Mouse (Mus musculus) forebrain, postnatal 0 days (tissue): ENCODE data around the gene Fam83g. TPM values are rescaled to one million over a fixed set of nuclear protein-coding genes. Genes with fewer than 3 reads are reported as not detected.

Experiments
- ATAC-seq: fragments of 200-750 bp; cut with Nextera tagmentation; 2 replicates; pipeline ENCODE4 v1.8.0; 2017; ENCODE audit warnings: mild to moderate bottlenecking, moderate library complexity
- DNase-seq: peaks from one replicate; pipeline ENCODE4 v3.0.0-alpha.2; 2015
- H3K27ac ChIP-seq: fragments of 300-500 bp; sonication (generic); 2 replicates; pipeline ENCODE4 v1.5.1; 2014; ENCODE audit warnings: low read depth, mild to moderate bottlenecking, antibody characterized with exemption, low read length, moderate library complexity, mixed read lengths
- H3K27me3 ChIP-seq: fragments of 300-500 bp; sonication (generic); 2 replicates; pipeline ENCODE4 v1.6.1; 2014; ENCODE audit warnings: mild to moderate bottlenecking, low read length, mixed read lengths; ENCODE audit not compliant: insufficient read depth
- H3K36me3 ChIP-seq: fragments of 300-500 bp; sonication (generic); 2 replicates; pipeline ENCODE4 v1.6.1; 2014; ENCODE audit warnings: mild to moderate bottlenecking, moderate library complexity; ENCODE audit not compliant: insufficient read depth
- H3K4me1 ChIP-seq: fragments of 300-500 bp; sonication (generic); 2 replicates; pipeline ENCODE4 v1.6.1; 2014; ENCODE audit warnings: antibody characterized with exemption; ENCODE audit not compliant: insufficient read depth
- H3K4me2 ChIP-seq: fragments of 300-500 bp; sonication (generic); 2 replicates; pipeline ENCODE4 v1.6.1; 2014; ENCODE audit warnings: low read depth, mild to moderate bottlenecking, moderate library complexity
- H3K4me3 ChIP-seq: fragments of 300-500 bp; sonication (generic); 2 replicates; pipeline ENCODE4 v1.5.1; 2014; ENCODE audit warnings: low read depth, low read length, mixed read lengths
- H3K9ac ChIP-seq: fragments of 300-500 bp; sonication (generic); 2 replicates; pipeline ENCODE4 v1.6.1; 2014; ENCODE audit warnings: mild to moderate bottlenecking
- H3K9me3 ChIP-seq: fragments of 300-500 bp; sonication (generic); 2 replicates; pipeline ENCODE4 v1.6.1; 2016; ENCODE audit warnings: low read length
- CTCF ChIP-seq: sonication (generic); IDR thresholded peaks from 2 replicates; pipeline ENCODE4 v1.5.1; 2016; ENCODE audit warnings: antibody characterized with exemption, control low read depth, low read depth
- WGBS: fragments of 180-500 bp; shearing (Covaris S2); extraction: QIAGEN DNeasy Blood & Tissue Kit; methylation state at CpG from one replicate; pipeline ENCODE4 v1.1.7; 2014; 5-methylcytosine and 5-hydroxymethylcytosine counted together
- polyA plus RNA-seq: library from polyadenylated mRNA; unstranded; fragments of >200 nt; fragmentation: Nextera tagmentation; extraction: Ambion mirVana; gene quantifications from 2 replicates; pipeline ENCODE4 v1.2.1, GENCODE M21; 2015
- total RNA-seq: library from RNA; depleted of rRNA; stranded (reverse); fragments of >200 nt; gene quantifications from 2 replicates; pipeline ENCODE4 v1.2.3, GENCODE M21; 2014

Gene Fam83g
- total and polyA plus RNA-seq, 2 experiments from 2014 or later = 0.19 to 0.86 TPM

DNA sequence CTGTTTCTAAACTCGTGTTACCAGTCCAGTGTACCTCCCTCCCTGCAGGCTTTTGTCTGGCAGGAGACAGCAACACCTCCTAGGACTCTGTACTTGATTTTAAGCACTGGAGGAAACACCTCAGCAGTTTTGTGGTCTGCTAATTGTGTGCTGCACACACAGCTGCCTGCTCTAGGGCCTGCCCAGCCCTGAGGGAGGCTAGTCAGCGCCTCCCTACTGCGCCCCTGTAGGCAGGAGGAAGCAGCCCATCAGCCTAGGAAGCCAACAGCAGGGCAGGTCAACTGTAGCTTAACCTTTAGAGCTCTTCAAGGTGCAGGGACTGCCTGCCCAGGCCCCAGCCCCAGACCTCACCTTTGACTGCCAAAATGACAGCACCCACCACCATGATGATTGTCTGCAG lies 25.0 kb downstream of the Fam83g start:
- H3K27me3 ChIP-seq = no peaks in the 10 kb centered on the region
- H3K27ac ChIP-seq = no peak overlapping the region
- no peaks in the 10 kb centered on the region for H3K4me1 ChIP-seq
- ATAC-seq (no peak), DNase-seq (no peak)
- H3K36me3 ChIP-seq = no peaks in the 10 kb centered on the region
- H3K9me3 ChIP-seq = no peaks in the 10 kb centered on the region
- TF ChIP-seq CTCF = no peak
- H3K4me3 ChIP-seq = no peak overlapping the region
- WGBS = 74% methylated on average over 3 of the region's 3 CpGs
- H3K4me2 ChIP-seq = no peak overlapping the region
- H3K9ac ChIP-seq = no peak overlapping the region

DNA sequence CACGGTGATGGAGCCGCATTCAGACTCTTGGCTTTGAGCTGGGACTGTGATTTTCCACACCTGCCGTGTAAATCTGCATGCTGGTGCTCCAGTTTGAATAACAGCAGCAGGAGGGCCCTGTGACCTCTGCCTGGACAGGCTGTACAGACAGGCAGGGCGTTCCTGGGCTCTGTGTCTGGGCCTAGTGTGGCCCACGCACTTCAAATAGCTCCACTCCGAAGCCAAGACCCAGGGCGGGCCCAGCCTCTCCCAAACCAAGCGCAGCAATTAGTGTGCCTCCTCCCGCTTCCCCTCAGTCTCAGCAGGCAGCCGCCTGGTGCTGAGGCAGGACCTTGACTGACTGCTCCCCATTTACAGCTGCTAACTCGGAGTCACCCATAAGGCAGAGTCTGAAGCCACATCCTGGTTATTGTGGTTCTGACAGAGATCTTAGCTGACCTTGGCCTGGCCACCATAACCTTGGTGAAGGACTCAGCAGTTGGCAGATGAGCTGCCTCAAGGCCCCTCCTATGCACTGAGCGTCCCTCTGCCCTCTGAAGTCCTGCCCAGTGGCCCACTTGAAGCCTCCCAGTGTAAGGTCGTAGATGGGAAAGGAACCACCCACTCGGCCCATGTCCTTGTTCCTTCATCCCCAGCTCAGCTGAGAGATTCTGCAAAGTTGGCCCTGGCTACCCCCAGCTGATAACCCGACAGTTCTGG lies 29.4 kb downstream of the Fam83g start:
- ATAC-seq (no peak), DNase-seq (no peak)
- no peak overlapping the region for H3K4me2 ChIP-seq
- no peak overlapping the region for H3K27ac ChIP-seq
- H3K36me3 ChIP-seq = no peaks in the 10 kb centered on the region
- H3K4me3 ChIP-seq = no peak overlapping the region
- H3K4me1 ChIP-seq = no peaks in the 10 kb centered on the region
- WGBS = 65% methylated on average over 15 of the region's 15 CpGs
- no peaks in the 10 kb centered on the region for H3K27me3 ChIP-seq
- H3K9ac ChIP-seq = no peak overlapping the region
- no peak for TF ChIP-seq CTCF
- H3K9me3 ChIP-seq = no peaks in the 10 kb centered on the region

GRCm38 (mm10) chr11:61714346-61715117 lies 30.6 kb downstream of the Fam83g start:
- DNase-seq = peak; percentile 93
- Histone ChIP-seq H3K27me3 (no peaks in the 10 kb centered on the region), H3K4me2 (no peak overlapping the region), H3K27ac (no peak overlapping the region), H3K9ac (no peak overlapping the region; the same call in 1 of the 2 replicates), H3K36me3 (no peaks in the 10 kb centered on the region), H3K4me3 (no peak overlapping the region), H3K9me3 (no peaks in the 10 kb centered on the region), H3K4me1 (no peaks in the 10 kb centered on the region)
- TF ChIP-seq CTCF = peak; percentile 97
- 47% methylated on average over 11 of the region's 11 CpGs for WGBS
- peak; percentile 95 for ATAC-seq

- Histone ChIP-seq H3K4me1 (no peaks in the 10 kb centered on the region), H3K27me3 (no peaks in the 10 kb centered on the region), H3K4me2 (no peak overlapping the region), H3K9me3 (no peaks in the 10 kb centered on the region), H3K27ac (no peak overlapping the region), H3K9ac (no peak overlapping the region; the same call in 1 of the 2 replicates), H3K4me3 (no peak overlapping the region), H3K36me3 (no peaks in the 10 kb centered on the region)
- DNase-seq (peak; percentile 10), ATAC-seq (no peak)
- no peak for TF ChIP-seq CTCF
- 59% methylated on average over 6 of the region's 6 CpGs for WGBS
These were observed 31.2 kb downstream of the Fam83g start for GRCm38 (mm10) chr11:61715130-61715529.

GRCm38 (mm10) chr11:61717990-61718389 lies 34.1 kb downstream of the Fam83g start:
- H3K36me3 ChIP-seq = no peaks in the 10 kb centered on the region
- DNase-seq (no peak), ATAC-seq (no peak)
- TF ChIP-seq CTCF = no peak
- H3K9me3 ChIP-seq = no peaks in the 10 kb centered on the region
- no peaks in the 10 kb centered on the region for H3K27me3 ChIP-seq
- no peak overlapping the region for H3K9ac ChIP-seq
- H3K4me1 ChIP-seq = no peaks in the 10 kb centered on the region
- no peak overlapping the region for H3K27ac ChIP-seq
- H3K4me3 ChIP-seq = no peak overlapping the region
- 42% methylated on average over 5 of the region's 5 CpGs for whole genome bisulfite sequencing
- H3K4me2 ChIP-seq = no peak overlapping the region

DNA sequence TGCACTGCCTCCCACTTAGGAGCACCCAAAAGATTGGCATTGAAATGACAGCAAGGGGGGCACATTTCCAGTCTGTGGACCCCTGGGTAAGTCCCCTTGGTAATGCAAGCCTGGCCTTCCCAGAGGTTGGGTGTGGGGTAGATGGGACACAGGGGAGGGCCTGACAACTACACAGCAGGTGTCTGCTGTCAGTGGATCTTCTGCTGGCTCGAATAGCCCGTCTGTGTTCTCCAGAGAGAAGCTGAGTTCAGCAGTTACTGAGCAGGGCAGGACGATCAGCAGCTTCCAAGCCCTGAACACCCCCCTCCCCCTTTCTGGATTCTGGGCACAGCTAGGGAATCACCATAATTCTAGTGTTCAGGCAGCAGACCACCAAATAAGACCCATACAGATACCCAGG lies 35.5 kb downstream of the Fam83g start:
- DNase-seq (no peak), ATAC-seq (no peak)
- 58% methylated on average over 3 of the region's 3 CpGs for WGBS
- H3K4me1 ChIP-seq = no peaks in the 10 kb centered on the region
- no peak overlapping the region for H3K4me2 ChIP-seq
- H3K9ac ChIP-seq = no peak overlapping the region
- no peaks in the 10 kb centered on the region for H3K9me3 ChIP-seq
- H3K27ac ChIP-seq = no peak overlapping the region
- no peaks in the 10 kb centered on the region for H3K36me3 ChIP-seq
- H3K27me3 ChIP-seq = no peaks in the 10 kb centered on the region
- no peak for TF ChIP-seq CTCF
- H3K4me3 ChIP-seq = no peak overlapping the region

DNA sequence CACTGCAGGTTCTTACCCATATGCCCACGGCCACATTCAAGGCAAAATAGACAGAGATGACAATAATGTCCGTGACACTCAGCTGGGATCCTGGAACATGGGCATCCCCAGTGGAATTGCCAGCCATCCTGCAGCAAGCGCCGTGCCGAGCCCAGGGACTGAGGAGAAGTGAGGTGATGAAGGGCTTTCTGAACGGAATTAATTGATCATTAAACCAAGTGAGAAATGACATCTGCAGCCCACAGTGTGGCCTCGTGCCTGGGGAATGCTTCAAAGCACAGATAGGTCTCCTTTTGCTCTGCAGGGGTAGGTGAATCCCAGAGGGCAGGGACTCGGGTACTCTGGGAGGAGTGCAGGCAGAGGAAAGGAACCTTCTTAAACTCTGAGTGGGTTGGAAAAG lies 35.9 kb downstream of the Fam83g start:
- Histone ChIP-seq H3K4me1 (no peaks in the 10 kb centered on the region), H3K27me3 (no peaks in the 10 kb centered on the region), H3K4me3 (no peak overlapping the region), H3K36me3 (no peaks in the 10 kb centered on the region), H3K9me3 (no peaks in the 10 kb centered on the region), H3K9ac (no peak overlapping the region), H3K4me2 (no peak overlapping the region), H3K27ac (no peak overlapping the region)
- DNase-seq (no peak), ATAC-seq (no peak)
- TF ChIP-seq CTCF = no peak
- WGBS = 76% methylated on average over 8 of the region's 8 CpGs
